Mouse (Mus musculus): ENCODE measurements at regions not wholly inside any gene's neighbourhood (a gene's known extent, or its start where the extent isn't known, plus 50 kb on each side); places are given as distances from the start of the nearest gene placed in this dataset.

DNA sequence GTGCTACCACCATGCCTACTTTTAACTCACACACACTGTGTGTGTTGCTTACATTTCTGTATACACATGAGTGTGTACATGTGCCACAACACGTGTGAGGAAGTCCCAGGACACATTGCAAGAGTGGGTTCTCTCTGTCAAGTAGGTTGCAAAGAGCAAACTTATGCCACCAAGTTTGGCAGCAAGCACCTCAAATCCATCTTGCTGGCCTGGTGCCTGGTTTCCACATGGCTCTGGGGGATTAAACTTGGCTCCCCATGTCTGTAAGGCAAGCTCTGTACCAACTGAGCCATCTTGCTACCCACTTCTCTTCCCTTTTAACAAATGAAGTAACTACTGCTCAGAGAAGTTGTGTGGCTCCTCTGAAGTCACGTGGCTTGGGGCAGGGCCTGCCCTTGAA, 145.3 kb upstream of the Sdk2 start:
- TF ChIP-seq GATA1 (IDR thresholded peaks at IDR 0.05; ENCODE audit: borderline replicate concordance, low read length) (no peak), FLI1 (IDR thresholded peaks at IDR 0.05; ENCODE audit: low read length) (no peak)
